Mouse (Mus musculus) embryonic facial prominence, embryonic 15.5 days (tissue): Measurements from ENCODE around the gene Pptc7. TPM values are rescaled to one million over a fixed set of nuclear protein-coding genes. Genes with fewer than 3 reads are reported as not detected.
A peak's percentile ranks its signal among the peaks of the same experiment; 100 is the strongest.

ENCODE experiments used
- ATAC-seq: fragments of 200-750 bp; cut with Nextera tagmentation; 2 replicates; pipeline ENCODE4 v1.8.0; 2017; ENCODE audit warnings: low read depth, moderate TSS enrichment; ENCODE audit not compliant: insufficient number of reproducible peaks, low FRiP score, low TSS enrichment
- H3K27ac ChIP-seq: fragments of 300-500 bp; sonication (generic); replicated peaks from 2 replicates; pipeline ENCODE4 v1.5.1; 2015; ENCODE audit warnings: mild to moderate bottlenecking, inconsistent platforms
- H3K27me3 ChIP-seq: fragments of 300-500 bp; sonication (generic); 2 replicates; pipeline ENCODE4 v1.6.1; 2015; ENCODE audit warnings: inconsistent platforms
- H3K36me3 ChIP-seq: fragments of 300-500 bp; sonication (generic); 2 replicates; pipeline ENCODE4 v1.6.1; 2015; ENCODE audit warnings: mild to moderate bottlenecking, inconsistent platforms
- H3K4me1 ChIP-seq: fragments of 300-500 bp; sonication (generic); 2 replicates; pipeline ENCODE4 v1.6.1; 2015; ENCODE audit warnings: inconsistent platforms
- H3K4me2 ChIP-seq: fragments of 300-500 bp; sonication (generic); replicated peaks from 2 replicates; pipeline ENCODE4 v1.6.1; 2015; ENCODE audit warnings: mild to moderate bottlenecking, inconsistent platforms
- H3K4me3 ChIP-seq: fragments of 300-500 bp; sonication (generic); replicated peaks from 2 replicates; pipeline ENCODE4 v1.5.1; 2015; ENCODE audit warnings: mild to moderate bottlenecking, inconsistent platforms
- H3K9ac ChIP-seq: fragments of 300-500 bp; sonication (generic); 2 replicates; pipeline ENCODE4 v1.6.1; 2015; ENCODE audit warnings: inconsistent platforms
- H3K9me3 ChIP-seq: fragments of 300-500 bp; sonication (generic); replicated peaks from 2 replicates; pipeline ENCODE4 v1.6.1; 2016; ENCODE audit warnings: inconsistent platforms
- WGBS: fragments of 180-500 bp; shearing (Covaris S2); methylation state at CpG from one replicate; pipeline ENCODE4 v1.1.7; 2015; 5-methylcytosine and 5-hydroxymethylcytosine counted together
- polyA plus RNA-seq: library from polyadenylated mRNA; unstranded; fragments of >200 nt; fragmentation: Nextera tagmentation; extraction: Ambion mirVana; gene quantifications from 2 replicates; pipeline ENCODE4 v1.2.1, GENCODE M21; 2015

Gene Pptc7
- polyA plus RNA-seq, 1 experiment from 2014 or later = 8.0 TPM

DNA sequence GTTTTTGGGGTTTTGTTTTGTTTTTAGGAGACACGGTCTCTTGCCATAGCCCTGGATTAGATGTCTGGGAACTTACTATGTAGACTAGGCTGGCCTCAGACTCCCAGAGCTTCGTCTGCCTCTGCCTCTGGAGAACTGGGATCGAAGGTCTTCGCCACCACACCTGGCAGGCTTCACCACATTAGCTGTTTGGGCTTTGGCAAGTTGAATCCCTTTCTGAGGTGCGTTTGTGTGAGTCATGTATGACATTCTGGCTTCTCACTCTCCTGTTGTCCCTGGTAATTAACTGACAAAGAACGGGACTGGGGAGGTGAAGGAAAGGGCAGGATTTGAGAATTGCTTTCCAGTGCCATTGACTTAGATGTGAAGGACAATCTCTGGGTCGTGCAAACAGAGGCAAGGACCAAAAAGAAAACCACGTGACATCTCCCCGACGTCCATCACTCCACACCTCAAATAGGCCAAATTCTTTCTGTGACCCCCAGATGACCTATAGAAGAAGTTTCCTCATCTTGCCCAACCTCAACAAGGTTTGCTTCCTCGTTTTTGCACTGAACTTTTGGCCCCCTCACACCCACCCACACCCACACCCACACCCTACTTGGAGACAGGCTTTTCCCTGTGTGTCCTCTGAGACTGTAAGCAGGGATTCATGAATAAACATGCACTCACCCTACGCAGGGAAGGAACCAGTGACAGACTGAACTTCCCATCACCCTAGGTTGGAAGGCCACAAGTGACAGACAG, 15.1 kb upstream of the Pptc7 start:
- Histone ChIP-seq H3K27me3 (no peaks in the 10 kb centered on the region), H3K27ac (no peak overlapping the region), H3K4me2 (no peak overlapping the region), H3K4me3 (no peak overlapping the region), H3K9ac (no peak overlapping the region), H3K4me1 (no peaks in the 10 kb centered on the region), H3K9me3 (no peaks in the 10 kb centered on the region), H3K36me3 (no peaks in the 10 kb centered on the region)
- ATAC-seq = no peak
- 65% methylated on average over 12 of the region's 12 CpGs for WGBS

DNA sequence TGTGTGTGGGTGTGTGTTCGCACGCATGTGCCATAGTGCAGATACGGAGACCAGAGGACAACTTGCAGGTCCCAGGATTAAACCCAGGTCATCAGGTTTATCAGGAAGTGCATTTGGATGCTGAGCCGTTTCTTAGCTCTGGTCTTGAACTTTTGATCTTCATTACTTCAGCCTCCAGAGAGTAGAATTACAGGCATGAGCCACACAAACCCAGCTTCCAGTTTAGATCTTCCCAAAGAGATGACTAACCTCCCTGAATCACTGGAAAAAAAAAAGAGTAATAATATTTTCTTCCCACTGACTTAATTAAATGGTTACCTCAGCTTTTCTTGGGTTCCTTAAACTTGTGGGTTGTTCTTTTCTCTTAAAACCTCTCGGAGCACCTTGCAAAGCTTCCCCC, 11.3 kb upstream of the Pptc7 start:
- no peak overlapping the region for H3K4me3 ChIP-seq
- no peak overlapping the region for H3K9ac ChIP-seq
- no peaks in the 10 kb centered on the region for H3K36me3 ChIP-seq
- no peak overlapping the region for H3K27ac ChIP-seq
- no peaks in the 10 kb centered on the region for H3K9me3 ChIP-seq
- H3K4me2 ChIP-seq = no peak overlapping the region
- H3K27me3 ChIP-seq = no peaks in the 10 kb centered on the region
- no peaks in the 10 kb centered on the region for H3K4me1 ChIP-seq
- 74% methylated on average over 5 of the region's 5 CpGs for WGBS
- ATAC-seq = no peak

DNA sequence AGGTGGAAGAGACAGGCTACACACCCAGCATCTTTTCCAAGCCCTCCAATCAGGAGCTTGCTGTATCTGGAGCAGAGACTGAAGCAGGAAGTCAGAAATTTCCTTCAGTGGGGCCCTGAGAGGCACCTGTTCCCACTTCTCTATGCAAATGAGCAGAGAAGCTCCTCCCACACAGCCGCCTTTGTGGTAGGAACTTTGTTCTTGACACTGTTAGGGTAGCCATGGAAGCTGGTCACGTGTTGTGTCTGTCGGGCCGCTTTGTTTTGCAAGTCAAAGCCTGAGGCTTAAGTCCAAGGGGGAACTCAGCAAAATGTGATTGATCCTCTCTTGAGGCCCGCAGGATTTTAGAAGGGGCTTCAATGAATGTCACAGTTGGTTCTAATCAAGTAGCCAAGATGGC, 9.4 kb upstream of the Pptc7 start:
- H3K27me3 ChIP-seq = no peaks in the 10 kb centered on the region
- no peak overlapping the region for H3K9ac ChIP-seq
- no peaks in the 10 kb centered on the region for H3K36me3 ChIP-seq
- H3K4me2 ChIP-seq = no peak overlapping the region
- WGBS = 19% methylated on average over 5 of the region's 5 CpGs
- no peak overlapping the region for H3K27ac ChIP-seq
- peaks cover 3% of the 10 kb centered on the region; the same call in 1 of the 2 replicates for H3K4me1 ChIP-seq
- no peak overlapping the region for H3K4me3 ChIP-seq
- no peak for ATAC-seq
- no peaks in the 10 kb centered on the region for H3K9me3 ChIP-seq

DNA sequence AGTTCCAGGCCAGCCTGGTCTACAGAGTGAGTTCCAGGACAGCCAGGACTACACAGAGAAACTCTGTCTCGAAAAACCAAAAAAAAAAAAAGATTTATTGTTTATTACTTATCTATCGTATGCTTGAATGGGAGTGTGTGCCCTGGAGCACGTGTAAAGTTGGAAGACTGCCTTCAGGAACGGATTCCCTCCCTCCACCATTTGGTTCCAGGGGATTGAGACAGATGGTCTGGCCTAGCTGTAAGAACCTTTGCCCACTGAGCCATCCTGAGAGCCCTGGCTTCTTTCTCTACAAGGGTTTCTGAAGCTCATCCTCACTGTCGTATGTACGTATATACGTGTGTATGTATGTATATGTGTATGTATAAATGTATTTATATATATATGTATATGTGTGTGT, 5.2 kb upstream of the Pptc7 start:
- H3K4me3 ChIP-seq = no peak overlapping the region
- 81% methylated on average over 7 of the region's 7 CpGs for WGBS
- H3K27ac ChIP-seq = no peak overlapping the region
- no peak overlapping the region for H3K4me2 ChIP-seq
- no peaks in the 10 kb centered on the region for H3K27me3 ChIP-seq
- H3K4me1 ChIP-seq = peaks cover 18% of the 10 kb centered on the region
- H3K9me3 ChIP-seq = no peaks in the 10 kb centered on the region
- H3K36me3 ChIP-seq = no peaks in the 10 kb centered on the region
- ATAC-seq = no peak
- no peak overlapping the region for H3K9ac ChIP-seq

DNA sequence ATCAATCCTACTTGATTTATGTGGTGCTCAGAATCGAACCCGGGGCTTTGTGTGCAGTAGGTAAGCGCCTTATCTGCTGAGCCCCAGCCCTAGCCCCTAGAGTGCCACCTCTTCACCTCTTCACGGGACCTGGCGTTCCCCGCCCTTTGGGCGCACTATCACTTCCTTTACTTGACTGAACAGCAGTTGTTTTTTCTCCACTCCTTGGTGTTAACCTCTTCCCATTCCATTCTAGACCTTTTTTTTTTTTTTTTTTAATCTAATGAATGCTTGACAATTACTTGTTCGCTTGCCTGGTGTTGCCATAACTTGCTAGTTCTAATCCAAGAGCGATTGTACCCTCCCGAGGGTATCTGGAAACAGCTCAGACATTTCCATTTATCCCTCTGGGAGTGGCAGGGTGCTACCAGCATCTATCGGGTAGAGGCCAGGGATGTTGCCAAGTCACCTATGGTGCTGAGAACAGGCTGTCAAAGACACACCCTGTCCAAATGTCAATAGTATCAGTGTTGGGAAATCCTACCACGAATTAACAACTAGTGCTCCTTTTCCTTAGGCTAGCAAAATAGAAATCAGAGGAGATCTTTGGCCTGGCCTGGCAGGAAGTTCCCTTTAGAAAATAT, 4.3 kb upstream of the Pptc7 start:
- 68% methylated on average over 12 of the region's 12 CpGs for WGBS
- H3K4me3 ChIP-seq = no peak overlapping the region

DNA sequence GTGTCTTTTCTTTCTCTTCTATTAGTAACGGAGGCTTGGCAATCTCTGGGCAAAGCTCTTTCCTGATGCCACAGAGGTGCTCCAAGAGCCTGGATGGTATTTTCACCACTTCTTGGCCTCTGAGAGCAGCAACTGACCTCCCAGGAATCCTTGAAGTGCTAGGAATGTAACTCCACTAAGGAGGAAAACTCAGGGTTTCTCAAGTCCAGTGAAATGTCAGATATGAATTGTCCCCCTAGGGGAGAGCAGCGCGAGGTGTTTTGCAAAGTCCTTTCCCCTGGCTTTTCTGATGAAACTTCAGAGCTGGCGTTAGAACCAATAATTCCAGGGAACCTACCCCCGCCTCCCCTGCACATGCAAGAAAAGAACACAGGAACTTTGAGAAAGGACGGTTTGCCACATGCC, 3.7 kb upstream of the Pptc7 start:
- Histone ChIP-seq H3K4me3 (0 out of 2 replicates have a peak overlapping the region, but pooled peaks have one; percentile 8), H3K4me2 (peak overlapping the region; percentile 40), H3K27me3 (no peaks in the 10 kb centered on the region), H3K9ac (no peak overlapping the region), H3K27ac (peak overlapping the region; percentile 58; the same call in 1 of the 2 replicates), H3K9me3 (no peaks in the 10 kb centered on the region), H3K4me1 (peaks cover 22% of the 10 kb centered on the region), H3K36me3 (no peaks in the 10 kb centered on the region)
- 25% methylated on average over 6 of the region's 6 CpGs for WGBS
- no peak for ATAC-seq

More for the DNA sequence above, 4.3 kb upstream of the Pptc7 start:
- H3K9ac ChIP-seq = no peak overlapping the region
- peaks cover 18% of the 10 kb centered on the region for H3K4me1 ChIP-seq
- no peaks in the 10 kb centered on the region for H3K9me3 ChIP-seq
- ATAC-seq = no peak
- H3K27me3 ChIP-seq = no peaks in the 10 kb centered on the region
- H3K27ac ChIP-seq = no peak overlapping the region
- no peaks in the 10 kb centered on the region for H3K36me3 ChIP-seq
- H3K4me2 ChIP-seq = no peak overlapping the region

DNA sequence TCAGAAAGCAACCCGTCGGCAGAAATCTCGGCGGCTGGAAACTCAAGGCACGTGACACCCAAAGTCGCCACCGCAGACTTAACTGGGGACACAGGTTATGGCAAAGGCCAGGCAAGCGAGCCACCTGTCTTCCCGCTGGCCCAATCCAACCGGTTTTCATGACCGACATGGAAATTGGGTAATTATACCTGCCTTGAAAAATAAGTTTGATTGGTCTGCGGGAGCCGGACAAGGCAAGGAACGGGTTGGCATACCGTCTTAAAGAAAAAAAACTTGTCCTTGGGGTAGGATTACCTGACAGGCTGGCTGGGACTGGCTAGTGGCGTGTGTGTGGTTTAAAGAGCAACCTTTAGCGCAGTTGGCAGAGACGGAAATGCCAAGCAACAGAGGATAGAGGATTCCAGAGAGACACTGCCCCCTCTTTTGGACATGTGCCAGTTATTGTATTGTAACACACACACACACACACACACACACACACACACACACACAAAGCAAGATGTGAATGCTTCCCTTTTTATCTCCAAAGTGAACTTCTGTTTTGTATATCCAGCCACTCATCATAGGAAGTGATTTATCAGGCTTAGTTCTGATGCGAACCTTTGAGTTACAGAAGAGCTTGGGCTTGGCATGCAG, 3.2 kb upstream of the Pptc7 start:
- H3K9me3 ChIP-seq = no peaks in the 10 kb centered on the region
- H3K4me2 ChIP-seq = peak overlapping the region; percentile 40
- H3K4me1 ChIP-seq = peaks cover 27% of the 10 kb centered on the region
- WGBS = 17% methylated on average over 19 of the region's 19 CpGs
- H3K36me3 ChIP-seq = no peaks in the 10 kb centered on the region
- no peak for ATAC-seq
- H3K9ac ChIP-seq = no peak overlapping the region
- H3K4me3 ChIP-seq = 0 out of 2 replicates have a peak overlapping the region, but pooled peaks have one; percentile 8
- no peaks in the 10 kb centered on the region for H3K27me3 ChIP-seq
- peak overlapping the region; percentile 58; the same call in 1 of the 2 replicates for H3K27ac ChIP-seq

DNA sequence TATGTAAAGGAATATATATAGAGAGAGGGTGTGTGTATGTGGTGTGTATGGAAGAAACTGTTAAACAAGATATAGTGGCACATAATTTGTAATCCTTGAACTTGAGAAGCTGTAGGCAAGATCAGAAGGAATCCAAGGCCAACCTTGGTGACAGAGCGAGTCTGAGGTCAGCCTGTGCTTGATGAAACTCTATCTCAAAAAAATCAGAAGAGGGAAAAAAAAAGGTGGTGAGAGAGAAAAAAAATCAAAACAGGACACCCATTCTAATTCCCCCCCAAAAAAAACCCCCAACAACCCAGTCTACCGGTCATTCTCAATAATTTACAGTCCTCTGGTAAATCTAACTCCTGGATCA, 360 bp upstream of the Pptc7 start:
- H3K9me3 ChIP-seq = no peaks in the 10 kb centered on the region
- ATAC-seq = no peak
- WGBS = 17% methylated on average over 2 of the region's 2 CpGs

DNA sequence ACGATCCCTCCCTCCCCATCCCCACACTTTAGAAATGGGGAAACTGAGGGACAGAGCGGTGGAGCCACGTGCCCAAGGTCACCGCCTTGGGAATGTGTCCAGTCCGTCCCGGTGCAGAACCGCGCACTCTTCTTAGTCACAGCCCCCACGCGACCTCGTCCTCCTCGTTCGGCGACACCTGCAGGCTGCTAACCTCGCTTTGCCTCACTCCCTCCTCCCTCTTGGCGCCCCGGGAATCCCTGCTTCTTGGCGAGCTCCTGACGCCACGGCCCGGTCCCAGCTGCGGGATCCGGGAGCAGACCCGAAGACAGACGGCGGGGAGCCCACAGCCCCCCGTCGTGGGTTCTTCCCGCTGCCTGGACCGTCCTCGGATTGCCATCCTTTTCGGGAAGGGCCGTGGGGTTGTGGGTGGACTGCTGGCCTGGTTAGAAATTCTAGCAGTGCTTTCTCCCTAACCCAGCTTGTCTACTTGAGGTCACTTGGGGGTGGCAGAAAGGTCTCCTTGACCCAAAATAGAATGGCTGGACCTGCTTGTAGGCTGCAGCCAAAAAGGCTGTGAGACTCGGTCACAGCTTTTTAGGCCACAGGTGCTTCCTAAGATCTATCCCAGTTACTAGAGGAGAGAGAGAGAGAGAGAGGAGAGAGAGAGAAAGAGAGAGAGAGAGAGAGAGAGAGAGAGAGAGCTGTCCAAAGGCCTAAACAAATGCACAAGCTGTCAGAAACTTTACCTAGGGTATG, 1.0 kb downstream of the Pptc7 start:
- H3K9ac ChIP-seq = peak overlapping the region; percentile 72
- H3K9me3 ChIP-seq = no peaks in the 10 kb centered on the region
- peak overlapping the region; percentile 73; the same call in 1 of the 2 replicates for H3K27ac ChIP-seq
- H3K4me2 ChIP-seq = peak overlapping the region; percentile 90
- H3K36me3 ChIP-seq = no peaks in the 10 kb centered on the region
- H3K4me3 ChIP-seq = peak overlapping the region; percentile 95
- no peak for ATAC-seq
- 2% methylated on average over 33 of the region's 34 CpGs for WGBS
- H3K27me3 ChIP-seq = no peaks in the 10 kb centered on the region
- peaks cover 29% of the 10 kb centered on the region for H3K4me1 ChIP-seq

More for the DNA sequence above, 360 bp upstream of the Pptc7 start:
- Histone ChIP-seq H3K4me2 (peak overlapping the region; percentile 90), H3K27ac (0 out of 2 replicates have a peak overlapping the region, but pooled peaks have one; percentile 73), H3K9ac (no peak overlapping the region; the same call in 1 of the 2 replicates), H3K36me3 (no peaks in the 10 kb centered on the region), H3K4me3 (peak overlapping the region; percentile 95), H3K4me1 (peaks cover 36% of the 10 kb centered on the region), H3K27me3 (no peaks in the 10 kb centered on the region)

DNA sequence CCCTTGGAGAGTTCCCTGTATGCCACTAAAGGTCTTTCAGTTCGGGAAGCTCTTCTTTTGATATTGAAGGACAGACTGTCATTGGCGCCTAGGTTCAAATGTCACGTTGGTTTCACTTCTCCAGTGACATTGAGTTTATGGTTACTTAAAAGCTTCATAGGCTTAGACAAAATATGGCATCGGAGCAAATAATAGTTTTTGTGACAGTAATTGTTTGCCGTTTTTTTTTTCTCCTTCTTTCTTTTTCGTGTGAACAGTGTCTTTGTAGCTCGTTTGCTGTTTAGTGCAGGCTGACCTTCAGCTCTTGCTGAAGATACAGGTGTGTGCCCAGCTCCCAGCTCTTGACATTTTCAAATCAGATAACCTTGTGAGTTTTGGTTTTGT, 1.6 kb downstream of the Pptc7 start:
- H3K4me2 ChIP-seq = peak overlapping the region; percentile 90
- H3K27me3 ChIP-seq = no peaks in the 10 kb centered on the region
- peak overlapping the region; percentile 95 for H3K4me3 ChIP-seq
- WGBS = 57% methylated on average over 7 of the region's 7 CpGs
- H3K4me1 ChIP-seq = peaks cover 23% of the 10 kb centered on the region
- H3K9ac ChIP-seq = no peak overlapping the region
- ATAC-seq = no peak
- H3K27ac ChIP-seq = no peak overlapping the region
- H3K36me3 ChIP-seq = no peaks in the 10 kb centered on the region
- H3K9me3 ChIP-seq = no peaks in the 10 kb centered on the region

DNA sequence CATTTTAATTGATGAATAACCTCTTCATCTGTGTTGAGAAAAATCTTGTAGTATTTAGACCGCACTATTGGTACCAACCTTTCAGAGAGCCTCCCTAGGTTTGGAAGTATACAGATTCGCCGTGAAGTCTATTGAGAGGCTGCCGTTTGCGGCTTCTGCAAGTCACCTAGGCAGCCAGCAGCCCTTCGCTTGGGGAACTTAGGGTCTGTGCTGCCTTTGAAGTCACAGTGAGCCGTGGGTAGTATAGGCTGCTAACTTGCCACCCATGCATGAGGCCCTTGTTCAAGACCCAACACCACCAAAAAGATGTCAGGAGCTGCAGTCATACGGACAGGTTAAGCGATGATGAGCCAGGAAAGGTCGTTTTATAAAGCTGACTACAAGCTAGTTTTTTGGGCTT, 2.0 kb downstream of the Pptc7 start:
- 86% methylated on average over 10 of the region's 10 CpGs for WGBS
- H3K9ac ChIP-seq = no peak overlapping the region
- no peaks in the 10 kb centered on the region for H3K27me3 ChIP-seq
- H3K36me3 ChIP-seq = no peaks in the 10 kb centered on the region
- peaks cover 19% of the 10 kb centered on the region for H3K4me1 ChIP-seq
- H3K9me3 ChIP-seq = no peaks in the 10 kb centered on the region
- H3K27ac ChIP-seq = no peak overlapping the region
- 0 out of 2 replicates have a peak overlapping the region, but pooled peaks have one; percentile 90 for H3K4me2 ChIP-seq
- ATAC-seq = no peak
- H3K4me3 ChIP-seq = 0 out of 2 replicates have a peak overlapping the region, but pooled peaks have one; percentile 95
